Mouse (Mus musculus) hematopoietic stem cell, adult 5-6 weeks (primary cell): ENCODE measurements around the gene Ehbp1l1. TPM values are rescaled to one million over a fixed set of nuclear protein-coding genes. Genes with fewer than 3 reads are reported as not detected.

Experiments
- ATAC-seq, 2 experiments: fragments of 125-278 bp in 1 of 2; replicated peaks in 1 of 2; 2 replicates each; pipeline ENCODE4 v1.8.0; 2016 to 2017; ENCODE audit warnings: inconsistent platforms in 2 of 2, mild to moderate bottlenecking in 2 of 2, moderate number of reproducible peaks in 2 of 2, low read depth in 1 of 2, moderate TSS enrichment in 1 of 2; ENCODE audit not compliant: low FRiP score in 2 of 2, poor library complexity in 2 of 2, severe bottlenecking in 2 of 2, insufficient read depth in 1 of 2, low TSS enrichment in 1 of 2
- total RNA-seq: library from RNA; stranded (forward); fragments of 172-1452, 232-1000 nt; gene quantifications from 2 replicates; pipeline ENCODE4 v1.2.3, GENCODE M21; 2017

Ehbp1l1 gene
- total RNA-seq, 1 experiment from 2014 or later = 29.5 TPM

DNA sequence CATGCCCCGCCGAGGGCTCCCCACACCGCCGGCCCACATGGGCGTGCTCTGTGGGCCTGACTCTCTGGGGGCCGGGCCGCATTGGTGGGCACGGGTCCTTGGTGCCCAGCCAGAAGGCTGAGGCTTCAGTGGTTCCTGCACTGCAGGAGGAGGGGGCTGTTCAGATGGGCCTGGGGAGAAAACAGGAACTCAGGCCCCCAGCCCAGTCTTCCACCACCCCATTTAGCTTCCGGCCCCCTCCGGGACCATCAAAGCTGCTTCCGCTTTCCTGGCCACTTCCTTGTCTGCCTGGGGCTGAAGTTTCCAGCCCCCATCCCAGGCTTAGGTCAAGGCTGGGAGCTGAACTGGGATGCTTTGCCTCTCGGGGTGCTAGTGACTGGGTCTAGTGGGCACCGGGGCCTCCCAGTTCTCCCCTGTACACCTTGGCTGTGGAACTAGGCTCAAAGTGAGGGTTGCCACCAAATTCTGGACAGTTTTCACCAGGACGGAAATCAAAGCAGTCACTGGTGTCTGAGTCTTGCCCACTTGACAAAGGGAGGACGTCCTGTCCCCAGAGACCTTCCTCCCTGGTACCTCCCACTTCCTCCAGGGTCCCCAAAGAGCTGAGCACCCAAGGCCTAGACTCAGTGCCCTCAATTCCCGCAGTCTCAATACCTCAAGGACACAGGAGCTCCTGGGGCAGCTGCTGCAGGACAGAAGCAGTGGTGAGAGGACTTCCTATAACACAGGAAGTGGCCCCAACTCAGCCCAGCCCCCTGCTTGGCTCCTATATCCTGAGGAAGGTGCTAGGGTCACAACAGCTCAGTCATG, 65.0 kb downstream of the Ehbp1l1 start:
- peak; percentile 56 to 61 for ATAC-seq

Other genes starting within 250 kb of the Ehbp1l1 start
- gene Mus81, start 237.9 kb downstream of the Ehbp1l1 start, total RNA-seq = 7.9 and 12.0 TPM in 2 replicates
- 878 and 953 TPM in 2 replicates for gene Cfl1, start 235.9 kb downstream of the Ehbp1l1 start, total RNA-seq
- gene 1700020D05Rik, start 222.5 kb downstream of the Ehbp1l1 start, total RNA-seq = 0.69 and 2.8 TPM in 2 replicates
- gene Snx32, start 215.8 kb downstream of the Ehbp1l1 start, total RNA-seq = 3.2 and 4.4 TPM in 2 replicates
- gene Ovol1, start 165.7 kb downstream of the Ehbp1l1 start, total RNA-seq = not detected in 2 replicates
- gene Ap5b1, start 158.3 kb downstream of the Ehbp1l1 start, total RNA-seq = 6.5 and 6.8 TPM in 2 replicates
- 47.9 and 73.0 TPM in 2 replicates for gene Rnaseh2c, start 124.4 kb downstream of the Ehbp1l1 start, total RNA-seq
- 67.9 and 88.5 TPM in 2 replicates for gene Kat5, start 116.1 kb downstream of the Ehbp1l1 start, total RNA-seq
- 44.7 and 74.6 TPM in 2 replicates for gene Rela, start 88.8 kb downstream of the Ehbp1l1 start, total RNA-seq
- gene Sipa1, start 62.6 kb downstream of the Ehbp1l1 start, total RNA-seq = 33.0 and 33.8 TPM in 2 replicates
- gene Map3k11, start 37.6 kb downstream of the Ehbp1l1 start, total RNA-seq = 23.9 and 34.3 TPM in 2 replicates
- gene Pcnx3, start 37.4 kb downstream of the Ehbp1l1 start, total RNA-seq = 21.0 and 21.2 TPM in 2 replicates
- gene Kcnk7, start 21.9 kb downstream of the Ehbp1l1 start, total RNA-seq = 0.75 TPM in 1 of 2 replicates, not detected in the other
- gene Fam89b, start 3.3 kb upstream of the Ehbp1l1 start, total RNA-seq = 22.8 and 27.0 TPM in 2 replicates
- 23.5 and 46.0 TPM in 2 replicates for gene Ltbp3, start 14.6 kb upstream of the Ehbp1l1 start, total RNA-seq
- gene Scyl1, start 45.1 kb upstream of the Ehbp1l1 start, total RNA-seq = 22.5 and 30.9 TPM in 2 replicates
- 26.4 and 31.8 TPM in 2 replicates for gene Frmd8, start 149.0 kb upstream of the Ehbp1l1 start, total RNA-seq
- gene Slc25a45, start 151.5 kb upstream of the Ehbp1l1 start, total RNA-seq = 48.1 and 60.3 TPM in 2 replicates
- gene Tigd3, start 167.8 kb upstream of the Ehbp1l1 start, total RNA-seq = 2.4 and 2.6 TPM in 2 replicates
- 121 and 154 TPM in 2 replicates for gene Dpf2, start 186.7 kb upstream of the Ehbp1l1 start, total RNA-seq
- gene Cdc42ep2, start 198.5 kb upstream of the Ehbp1l1 start, total RNA-seq = 0.25 TPM in 1 of 2 replicates, not detected in the other
- gene Pola2, start 237.9 kb upstream of the Ehbp1l1 start, total RNA-seq = 39.6 and 68.5 TPM in 2 replicates